Comparison of ENCODE assay signal across 8 mouse cellular contexts in genomic region chr4:125126761-125127160, GRCm38 (mm10). TPM values are rescaled to one million over a fixed set of nuclear protein-coding genes. Genes with fewer than 3 reads are reported as not detected.
A peak's percentile ranks its signal among the peaks of the same experiment; 100 is the strongest.
DNase-seq lines count a peak whose midpoint lies in the region; ATAC-seq and TF ChIP-seq lines count a peak whose summit lies in the region.

No protein-coding gene starts in this region.

- no peak for ATAC-seq in kidney, embryonic 14.5 days (ENCODE audit: low FRiP score, low TSS enrichment)
- no peak for ATAC-seq in hindbrain, embryonic 12.5 days (ENCODE audit: low FRiP score)
- ATAC-seq in midbrain, embryonic 12.5 days (ENCODE audit: low FRiP score, low read depth): no peak

- TF ChIP-seq CTCF in bone marrow macrophage, adult 2 months (IDR thresholded peaks at IDR 0.05; ENCODE audit: low read depth, low read length): no peak

- intact Hi-C loops in left cerebral cortex, postnatal 14 days (cut with DNase I): no loop called here

- peaks cover 26% of the 10 kb centered on the region for H3K4me1 ChIP-seq in kidney, embryonic 14.5 days (ENCODE audit: control insufficient read depth, insufficient read depth, low read length)
- H3K4me1 ChIP-seq in bone marrow macrophage, adult 2 months (ENCODE audit: control insufficient read depth, insufficient read depth, low read length): peaks cover 56% of the 10 kb centered on the region
- H3K4me1 ChIP-seq in hindbrain, embryonic 12.5 days: peaks cover 34% of the 10 kb centered on the region
- peaks cover 19% of the 10 kb centered on the region for H3K4me1 ChIP-seq in midbrain, embryonic 12.5 days

- TF ChIP-seq POLR2A in bone marrow macrophage, adult 2 months (IDR thresholded peaks at IDR 0.05; ENCODE audit: borderline replicate concordance, low read depth, low read length): no peak

- H3K4me2 ChIP-seq in kidney, embryonic 14.5 days (replicated peaks; ENCODE audit: low read depth, low read length): peak overlapping the region; percentile 99
- H3K4me2 ChIP-seq in hindbrain, embryonic 12.5 days (replicated peaks): peak overlapping the region; percentile 97; the same call in 1 of the 2 replicates
- H3K4me2 ChIP-seq in midbrain, embryonic 12.5 days (replicated peaks): peak overlapping the region; percentile 96

- 0 out of 2 replicates have a peak, but pooled peaks cover 5% of the 10 kb centered on the region for H3K27me3 ChIP-seq in kidney, embryonic 14.5 days (ENCODE audit: control insufficient read depth, insufficient read depth, low read length)
- H3K27me3 ChIP-seq in hindbrain, embryonic 12.5 days: peaks cover 27% of the 10 kb centered on the region
- H3K27me3 ChIP-seq in midbrain, embryonic 12.5 days: peaks cover 36% of the 10 kb centered on the region

- no peak overlapping the region for H3K27ac ChIP-seq in kidney, embryonic 14.5 days (ENCODE audit: low read depth, low read length)
- peak overlapping the region; percentile 95 for H3K27ac ChIP-seq in bone marrow macrophage, adult 2 months (ENCODE audit: insufficient read depth, low read depth, low read length)
- H3K27ac ChIP-seq in hindbrain, embryonic 12.5 days: no peak overlapping the region
- H3K27ac ChIP-seq in midbrain, embryonic 12.5 days (replicated peaks): no peak overlapping the region

- no peak for DNase-seq in kidney, postnatal 10 days
- no peak for DNase-seq in right cerebral cortex, adult 2 months (ENCODE audit: low spot score in 2 of 2)
- no peak for DNase-seq in left cerebral cortex, postnatal 14 days (ENCODE audit: low spot score in 2 of 2)
- no peak for DNase-seq in adipocyte (ENCODE audit: low spot score)

- no peak overlapping the region; the same call in 1 of the 2 replicates for H3K9ac ChIP-seq in kidney, embryonic 14.5 days (ENCODE audit: low read depth, low read length)
- no peak overlapping the region for H3K9ac ChIP-seq in hindbrain, embryonic 12.5 days
- H3K9ac ChIP-seq in midbrain, embryonic 12.5 days (replicated peaks): no peak overlapping the region

- WGBS in kidney, embryonic 14.5 days: 76% methylated on average over 7 of the region's 7 CpGs
- WGBS in hindbrain, embryonic 12.5 days: 73% methylated on average over 7 of the region's 7 CpGs
- WGBS in midbrain, embryonic 12.5 days: 79% methylated on average over 7 of the region's 7 CpGs

- peak overlapping the region; percentile 71; the same call in 1 of the 2 replicates for H3K4me3 ChIP-seq in kidney, embryonic 14.5 days (ENCODE audit: low read length)
- peak overlapping the region; percentile 97 for H3K4me3 ChIP-seq in bone marrow macrophage, adult 2 months (ENCODE audit: insufficient read depth, low read length)
- 0 out of 2 replicates have a peak overlapping the region, but pooled peaks have one; percentile 61 for H3K4me3 ChIP-seq in hindbrain, embryonic 12.5 days
- H3K4me3 ChIP-seq in midbrain, embryonic 12.5 days: peak overlapping the region; percentile 62; the same call in 1 of the 2 replicates

- no peaks in the 10 kb centered on the region for H3K36me3 ChIP-seq in kidney, embryonic 14.5 days (ENCODE audit: control insufficient read depth, insufficient read depth, low read length)
- H3K36me3 ChIP-seq in hindbrain, embryonic 12.5 days: no peaks in the 10 kb centered on the region
- H3K36me3 ChIP-seq in midbrain, embryonic 12.5 days: no peaks in the 10 kb centered on the region

- no peaks in the 10 kb centered on the region for H3K9me3 ChIP-seq in kidney, embryonic 14.5 days (ENCODE audit: control insufficient read depth, low read length)
- no peaks in the 10 kb centered on the region for H3K9me3 ChIP-seq in hindbrain, embryonic 12.5 days (replicated peaks)
- no peaks in the 10 kb centered on the region for H3K9me3 ChIP-seq in midbrain, embryonic 12.5 days

RNA-seq across cellular contexts. Expression of gene Zc3h12a, which starts 0.9 kb away (rescaled TPM):
- polyA plus RNA-seq in kidney, embryonic 14.5 days (2014; fragmentation: Nextera tagmentation; extraction: Ambion mirVana): 0.60 and 0.61 TPM in 2 replicates
- 27.3 and 29.1 TPM in 2 replicates for polyA plus RNA-seq in bone marrow macrophage, adult 2 months (2012; ENCODE audit: insufficient read depth, insufficient read length, missing spikeins)
- 0.40 and 0.50 TPM in 2 replicates for polyA plus RNA-seq in hindbrain, embryonic 12.5 days (2016; fragmentation: Nextera tagmentation; extraction: Ambion mirVana)
- 0.34 and 0.36 TPM in 2 replicates for polyA plus RNA-seq in midbrain, embryonic 12.5 days (2016; fragmentation: Nextera tagmentation; extraction: Ambion mirVana)
- 1 to 10 TPM in 1 of 2 experiments, under 1 TPM in 1; 0.51 to 1.2 TPM for total RNA-seq in left cerebral cortex, postnatal 14 days (2021)

RNA-seq across cellular contexts. Expression of gene Meaf6, which starts 41.8 kb away (rescaled TPM):
- 64.3 and 72.1 TPM in 2 replicates for polyA plus RNA-seq in kidney, embryonic 14.5 days (2014; fragmentation: Nextera tagmentation; extraction: Ambion mirVana)
- polyA plus RNA-seq in bone marrow macrophage, adult 2 months (2012; ENCODE audit: insufficient read depth, insufficient read length, missing spikeins): 32.4 and 36.6 TPM in 2 replicates
- 118 and 130 TPM in 2 replicates for polyA plus RNA-seq in hindbrain, embryonic 12.5 days (2016; fragmentation: Nextera tagmentation; extraction: Ambion mirVana)
- 123 and 131 TPM in 2 replicates for polyA plus RNA-seq in midbrain, embryonic 12.5 days (2016; fragmentation: Nextera tagmentation; extraction: Ambion mirVana)
- 100 to 1,000 TPM; 125 to 144 TPM for total RNA-seq in left cerebral cortex, postnatal 14 days (2021)

Comparison
In these comparisons a context has a peak if more than half of its experiments do, and no peak if none do; other contexts are left out.
1. RNA of gene Zc3h12a, which starts 0.9 kb away (polyA plus RNA-seq): 27.3 to 29.1 TPM in bone marrow macrophage, adult 2 months; 0.60 to 0.61 TPM in kidney, embryonic 14.5 days, 0.40 to 0.50 TPM in hindbrain, embryonic 12.5 days and 0.34 to 0.36 TPM in midbrain, embryonic 12.5 days; every median in the first group is over 10 times any median in the second.
2. Peak in every context shown above with its lines, with median percentiles within 50 percentile points of each other: H3K4me2 ChIP-seq and H3K4me3 ChIP-seq.